ENCODE assay signal across 8 mouse cellular contexts in the genomic region with DNA sequence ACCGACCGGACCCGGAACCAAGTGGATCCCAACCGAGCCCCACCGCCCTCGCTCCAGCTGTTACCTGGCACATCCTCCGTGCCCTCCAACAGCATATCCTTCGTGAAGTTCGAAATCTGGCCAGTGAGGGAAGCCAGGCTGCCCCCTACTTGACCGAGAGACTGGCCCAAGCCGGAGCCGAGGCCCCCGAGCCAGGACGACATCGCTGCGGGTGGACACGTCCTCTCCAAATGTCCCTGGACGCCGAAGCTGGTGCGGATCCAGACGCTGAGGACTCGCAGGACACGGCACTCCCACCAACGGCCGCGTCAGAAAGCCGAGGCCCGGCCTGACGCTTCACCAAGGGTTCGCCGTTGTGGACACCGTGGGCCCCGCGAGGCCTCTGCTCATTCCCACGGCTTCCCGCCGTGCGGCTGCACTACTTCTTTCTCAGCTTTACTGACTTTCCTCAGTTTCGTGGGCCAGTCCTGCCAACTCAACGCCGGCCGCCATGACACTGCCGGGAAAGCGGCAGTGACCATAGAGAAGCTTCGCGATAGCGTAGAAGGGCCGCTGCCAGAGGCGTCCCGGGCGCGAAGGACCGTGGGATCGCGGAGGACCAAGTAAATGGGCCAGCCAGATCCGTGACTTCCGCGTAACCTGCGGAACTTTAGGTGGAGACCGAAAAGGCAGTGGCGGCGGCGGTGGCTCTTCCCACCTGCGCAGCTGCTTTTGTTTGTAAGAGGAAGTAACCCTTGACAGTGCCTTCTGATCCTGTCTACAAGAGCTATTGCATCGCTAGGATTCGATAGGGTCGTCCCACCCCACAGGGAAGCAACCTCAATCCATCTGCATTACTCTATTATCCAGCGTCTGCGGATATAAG. TPM values are rescaled to one million over a fixed set of nuclear protein-coding genes. Genes with fewer than 3 reads are reported as not detected.
A peak's percentile ranks its signal among the peaks of the same experiment; 100 is the strongest.
DNase-seq lines count a peak whose midpoint lies in the region; ATAC-seq and TF ChIP-seq lines count a peak whose summit lies in the region.

A gene (minus strand): TSS at position 642 of the 865 bp plus-strand sequence.

- no peak within 1 kb of the TSS for H3K27ac ChIP-seq in ES-E14 (ENCODE audit: insufficient read depth, low read depth, low read length, poor library complexity, severe bottlenecking)
- peak within 1 kb of the TSS; percentile 77 for H3K27ac ChIP-seq in forebrain, embryonic 15.5 days (replicated peaks)
- H3K27ac ChIP-seq in liver, postnatal 0 days (ENCODE audit: low read depth): peak within 1 kb of the TSS; percentile 85
- peak within 1 kb of the TSS; percentile 86 for H3K27ac ChIP-seq in neural tube, embryonic 13.5 days (replicated peaks)

- ATAC-seq in forebrain, embryonic 15.5 days (replicated peaks): peak; percentile 97
- ATAC-seq in liver, postnatal 0 days: peak; percentile 97
- ATAC-seq in neural tube, embryonic 13.5 days (ENCODE audit: low read depth): peak; percentile 95

- in situ Hi-C loops in ES-E14 (cut with MboI; ENCODE audit: low sequenced_read_pairs in 2 of 2, unreplicated experiment in 2 of 2): no loop called here

- under 1% methylated on average over 69 of the region's 69 CpGs for WGBS in forebrain, embryonic 15.5 days
- under 1% methylated on average over 62 of the region's 69 CpGs for WGBS in liver, postnatal 0 days (ENCODE audit: insufficient replicate concordance)
- under 1% methylated on average over 68 of the region's 69 CpGs for WGBS in neural tube, embryonic 13.5 days

- no peaks in the 10 kb centered on the region for H3K36me3 ChIP-seq in ES-E14 (ENCODE audit: control insufficient read depth, insufficient read depth, low read length, poor library complexity, severe bottlenecking)
- H3K36me3 ChIP-seq in forebrain, embryonic 15.5 days: peaks cover 7% of the 10 kb centered on the region; the same call in 1 of the 2 replicates
- H3K36me3 ChIP-seq in liver, postnatal 0 days (replicated peaks; ENCODE audit: insufficient read depth, low read length): peaks cover 8% of the 10 kb centered on the region
- H3K36me3 ChIP-seq in neural tube, embryonic 13.5 days: peaks cover 15% of the 10 kb centered on the region

- intact Hi-C loops in heart, postnatal 25 days (cut with DNase I): loop anchor here (1.0 kb wide), 1 partner anchor 62 kb away; a partner anchor contains a TSS

- no peak for TF ChIP-seq EP300 in liver, postnatal 0 days (IDR thresholded peaks at IDR 0.05; ENCODE audit: low read depth)

- H3K9ac ChIP-seq in ES-E14 (ENCODE audit: insufficient read depth, low read depth, low read length, poor library complexity, severe bottlenecking): peak within 1 kb of the TSS; percentile 75
- H3K9ac ChIP-seq in forebrain, embryonic 15.5 days (replicated peaks): peak within 1 kb of the TSS; percentile 83
- H3K9ac ChIP-seq in liver, postnatal 0 days (replicated peaks): peak within 1 kb of the TSS; percentile 81
- H3K9ac ChIP-seq in neural tube, embryonic 13.5 days: peak within 1 kb of the TSS; percentile 92

- peak; percentile 62 for DNase-seq in ES-E14 (ENCODE audit: low read depth, low spot score)
- DNase-seq in cerebellum, adult 11 months: peak; percentile 87
- peak; percentile 77 for DNase-seq in heart, postnatal 25 days (ENCODE audit: low spot score)
- peak; percentile 90 for DNase-seq in layer of hippocampus, adult 11-12 months (ENCODE audit: low spot score)
- peak; percentile 90 for DNase-seq in liver, postnatal 0 days
- DNase-seq in telencephalon, adult 2 months (ENCODE audit: low read depth, low spot score): peak; percentile 91

- H3K4me3 ChIP-seq in ES-E14 (ENCODE audit: insufficient read depth in 1 of 2, low read depth in 1 of 2, low read length in 2 of 2, poor library complexity in 1 of 2, severe bottlenecking in 1 of 2): peak within 1 kb of the TSS; percentile 83 to 91
- peak within 1 kb of the TSS; percentile 68 for H3K4me3 ChIP-seq in forebrain, embryonic 15.5 days
- peak within 1 kb of the TSS; percentile 74 for H3K4me3 ChIP-seq in liver, postnatal 0 days (ENCODE audit: low read depth, low read length)
- H3K4me3 ChIP-seq in neural tube, embryonic 13.5 days: peak within 1 kb of the TSS; percentile 83

- no peaks in the 10 kb centered on the region for H3K27me3 ChIP-seq in forebrain, embryonic 15.5 days
- no peaks in the 10 kb centered on the region for H3K27me3 ChIP-seq in liver, postnatal 0 days (ENCODE audit: insufficient read depth, low read length)
- H3K27me3 ChIP-seq in neural tube, embryonic 13.5 days: no peaks in the 10 kb centered on the region

- H3K4me2 ChIP-seq in forebrain, embryonic 15.5 days (replicated peaks): peak within 1 kb of the TSS; percentile 77
- H3K4me2 ChIP-seq in liver, postnatal 0 days (ENCODE audit: low read depth, low read length): peak within 1 kb of the TSS; percentile 80
- H3K4me2 ChIP-seq in neural tube, embryonic 13.5 days: peak within 1 kb of the TSS; percentile 63

- TF ChIP-seq CTCF in liver, postnatal 0 days (IDR thresholded peaks at IDR 0.05; ENCODE audit: low read depth): no peak

- H3K4me1 ChIP-seq in ES-E14 (ENCODE audit: control insufficient read depth in 2 of 2, insufficient read depth in 2 of 2, low read length in 2 of 2, poor library complexity in 1 of 2): 0 out of 4 replicates have a peak, but pooled peaks cover 0 to 2% of the 10 kb centered on the region in 2 experiments
- peaks cover 23% of the 10 kb centered on the region for H3K4me1 ChIP-seq in forebrain, embryonic 15.5 days
- peaks cover 21% of the 10 kb centered on the region for H3K4me1 ChIP-seq in liver, postnatal 0 days (ENCODE audit: insufficient read depth)
- H3K4me1 ChIP-seq in neural tube, embryonic 13.5 days (replicated peaks): peaks cover 24% of the 10 kb centered on the region

- H3K9me3 ChIP-seq in ES-E14 (ENCODE audit: control insufficient read depth, insufficient read depth, low read depth, low read length): no peaks in the 10 kb centered on the region
- H3K9me3 ChIP-seq in forebrain, embryonic 15.5 days: no peaks in the 10 kb centered on the region
- no peaks in the 10 kb centered on the region for H3K9me3 ChIP-seq in liver, postnatal 0 days (ENCODE audit: low read length)
- H3K9me3 ChIP-seq in neural tube, embryonic 13.5 days: no peaks in the 10 kb centered on the region

TF ChIP-seq in ES-E14, 5 proteins besides CTCF, POLR2A, EP300 and RAD21:
- TF ChIP-seq ZNF384 (IDR thresholded peaks at IDR 0.05; ENCODE audit: low read depth, low read length) (no peak), HCFC1 (IDR thresholded peaks at IDR 0.05; ENCODE audit: borderline replicate concordance, insufficient read depth, low read length) (peak; percentile 51; the same call in 1 of the 2 replicates), MAFK (IDR thresholded peaks at IDR 0.05; ENCODE audit: insufficient read depth, low read depth, low read length) (0 out of 2 replicates have a peak, but pooled peaks have one; percentile 1)

RNA-seq across cellular contexts. Expression of the gene that starts here (rescaled TPM):
- total RNA-seq in ES-E14 (2012; rRNA removed): 15.7 and 16.4 TPM in 2 replicates
- polyA plus RNA-seq in forebrain, embryonic 15.5 days (2015; fragmentation: Nextera tagmentation; extraction: Ambion mirVana): 22.4 and 23.7 TPM in 2 replicates
- total RNA-seq in heart, postnatal 25 days (2021): 10 to 100 TPM; 34.9 to 36.7 TPM
- polyA plus RNA-seq in liver, postnatal 0 days (2015; fragmentation: Nextera tagmentation; extraction: Ambion mirVana): 8.1 and 12.0 TPM in 2 replicates
- 19.5 and 22.8 TPM in 2 replicates for polyA plus RNA-seq in neural tube, embryonic 13.5 days (2015; fragmentation: Nextera tagmentation; extraction: Ambion mirVana)
